Mouse (Mus musculus) heart, embryonic 14.5 days (tissue): ENCODE results near the gene Cflar. TPM values are rescaled to one million over a fixed set of nuclear protein-coding genes. Genes with fewer than 3 reads are reported as not detected.

Experiments used
- ATAC-seq: fragments of 200-750 bp; cut with Nextera tagmentation; 2 replicates; pipeline ENCODE4 v1.8.0; 2017; ENCODE audit warnings: low read depth, moderate TSS enrichment; ENCODE audit not compliant: insufficient number of reproducible peaks, insufficient read depth, low FRiP score
- H3K27ac ChIP-seq, 2 experiments: fragments of 200-500 bp in 1 of 2; fragments of 300-500 bp in 1 of 2; sonication (generic) in 1 of 2; replicated peaks in 1 of 2; 2 replicates each; pipeline ENCODE4 v1.5.1; 2012 to 2014; ENCODE audit warnings: low read depth in 2 of 2, low read length in 2 of 2, control low read depth in 1 of 2, mild to moderate bottlenecking in 1 of 2, mixed read lengths in 1 of 2; ENCODE audit not compliant: control insufficient read depth in 1 of 2, insufficient read depth in 1 of 2
- H3K27me3 ChIP-seq: fragments of 300-500 bp; sonication (generic); 2 replicates; pipeline ENCODE4 v1.6.1; 2014; ENCODE audit warnings: mild to moderate bottlenecking, low read length, control low read depth; ENCODE audit not compliant: control insufficient read depth, insufficient read depth
- H3K36me3 ChIP-seq: fragments of 300-500 bp; sonication (generic); 2 replicates; pipeline ENCODE4 v1.6.1; 2014; ENCODE audit warnings: mild to moderate bottlenecking, control low read depth, low read length, mixed read lengths; ENCODE audit not compliant: control insufficient read depth, insufficient read depth
- H3K4me1 ChIP-seq, 2 experiments: fragments of 200-500 bp in 1 of 2; fragments of 300-500 bp in 1 of 2; sonication (generic) in 1 of 2; 2 replicates each; pipeline ENCODE4 v1.6.1; 2012 to 2014; ENCODE audit warnings: low read length in 2 of 2, control low read depth in 1 of 2, mixed read lengths in 1 of 2; ENCODE audit not compliant: control insufficient read depth in 2 of 2, insufficient read depth in 2 of 2
- H3K4me2 ChIP-seq: fragments of 300-500 bp; sonication (generic); 2 replicates; pipeline ENCODE4 v1.6.1; 2014; ENCODE audit warnings: mild to moderate bottlenecking, low read length
- H3K4me3 ChIP-seq, 2 experiments: fragments of 200-500 bp in 1 of 2; fragments of 300-500 bp in 1 of 2; sonication (generic) in 1 of 2; 2 replicates each; pipeline ENCODE4 v1.5.1; 2012 to 2014; ENCODE audit warnings: low read length in 2 of 2, mild to moderate bottlenecking in 2 of 2, control low read depth in 1 of 2, low read depth in 1 of 2, moderate library complexity in 1 of 2; ENCODE audit not compliant: control insufficient read depth in 1 of 2, insufficient read depth in 1 of 2
- H3K9ac ChIP-seq: fragments of 300-500 bp; sonication (generic); 2 replicates; pipeline ENCODE4 v1.6.1; 2014; ENCODE audit warnings: mild to moderate bottlenecking, low read length
- H3K9me3 ChIP-seq: fragments of 300-500 bp; sonication (generic); 2 replicates; pipeline ENCODE4 v1.6.1; 2016; ENCODE audit warnings: low read length, control low read depth; ENCODE audit not compliant: control insufficient read depth
- WGBS: fragments of 180-500 bp; shearing (Covaris S2); extraction: QIAGEN DNeasy Blood & Tissue Kit; methylation state at CpG from one replicate; pipeline ENCODE4 v1.1.7; 2014; 5-methylcytosine and 5-hydroxymethylcytosine counted together
- polyA plus RNA-seq: library from polyadenylated mRNA; unstranded; fragments of >200 nt; fragmentation: Nextera tagmentation; extraction: Ambion mirVana; gene quantifications from 2 replicates; pipeline ENCODE4 v1.2.1, GENCODE M21; 2014

The Cflar gene
- polyA plus RNA-seq, 1 experiment from 2014 or later: 42.2 TPM

- no peak overlapping the region for H3K9ac ChIP-seq
- H3K27me3 ChIP-seq: no peaks in the 10 kb centered on the region
- no peak for ATAC-seq
- H3K9me3 ChIP-seq: peaks cover 4% of the 10 kb centered on the region; the same call in 1 of the 2 replicates
- 89% methylated on average over 8 of the region's 8 CpGs for WGBS
- no peak overlapping the region for H3K4me3 ChIP-seq
- H3K36me3 ChIP-seq: peaks cover 11% of the 10 kb centered on the region; the same call in 1 of the 2 replicates
- H3K27ac ChIP-seq: no peak overlapping the region
- H3K4me2 ChIP-seq: no peak overlapping the region
- H3K4me1 ChIP-seq: peaks cover 0 to 3% of the 10 kb centered on the region in 2 experiments; a peak in 2 of 4 replicates
Measured at GRCm38 (mm10) chr1:58801558-58802285, 90.4 kb downstream of the Cflar start.

GRCm38 (mm10) chr1:58802322-58803273 lies 91.3 kb downstream of the Cflar start:
- Histone ChIP-seq H3K4me2 (no peak overlapping the region), H3K27me3 (no peaks in the 10 kb centered on the region), H3K4me3 (no peak overlapping the region), H3K36me3 (peaks cover 11% of the 10 kb centered on the region; the same call in 1 of the 2 replicates), H3K4me1 (no peaks in the 10 kb centered on the region; a peak in 1 of 4 replicates), H3K9me3 (peaks cover 4% of the 10 kb centered on the region; the same call in 1 of the 2 replicates), H3K9ac (no peak overlapping the region), H3K27ac (no peak overlapping the region)
- WGBS: 83% methylated on average over 18 of the region's 18 CpGs
- ATAC-seq: no peak

- ATAC-seq: no peak
- H3K27ac ChIP-seq: no peak overlapping the region
- H3K27me3 ChIP-seq: no peaks in the 10 kb centered on the region
- 85% methylated on average over 6 of the region's 6 CpGs for WGBS
- H3K4me2 ChIP-seq: no peak overlapping the region
- H3K36me3 ChIP-seq: peaks cover 10% of the 10 kb centered on the region; the same call in 1 of the 2 replicates
- H3K4me3 ChIP-seq: no peak overlapping the region
- H3K9ac ChIP-seq: no peak overlapping the region
- peaks cover 4% of the 10 kb centered on the region; the same call in 1 of the 2 replicates for H3K9me3 ChIP-seq
- no peaks in the 10 kb centered on the region for H3K4me1 ChIP-seq
Measured at GRCm38 (mm10) chr1:58803531-58803930, 92.2 kb downstream of the Cflar start.

- Histone ChIP-seq H3K4me1 (no peaks in the 10 kb centered on the region), H3K4me3 (no peak overlapping the region), H3K9me3 (no peaks in the 10 kb centered on the region), H3K27me3 (no peaks in the 10 kb centered on the region), H3K27ac (no peak overlapping the region), H3K9ac (no peak overlapping the region), H3K4me2 (no peak overlapping the region), H3K36me3 (no peaks in the 10 kb centered on the region)
- WGBS: 62% methylated on average over 3 of the region's 3 CpGs
- no peak for ATAC-seq
Measured at GRCm38 (mm10) chr1:58806651-58807050, 95.3 kb downstream of the Cflar start.

Other genes with a start within 250 kb of the Cflar start
- 18.8 and 20.9 TPM in 2 replicates for gene Orc2, start 206.4 kb upstream of the Cflar start, polyA plus RNA-seq
- gene Fam126b, start 125.2 kb upstream of the Cflar start, polyA plus RNA-seq: 5.1 and 6.4 TPM in 2 replicates
- 257 and 274 TPM in 2 replicates for gene Ndufb3, start 125.1 kb upstream of the Cflar start, polyA plus RNA-seq
- gene Als2cr12, start 15.5 kb upstream of the Cflar start, polyA plus RNA-seq: not detected in 2 replicates
- gene Casp8, start 83.9 kb downstream of the Cflar start, polyA plus RNA-seq: 17.3 and 19.7 TPM in 2 replicates